Mouse (Mus musculus): ENCODE results near the gene Dctn3.

- TF ChIP-seq POLR2A (IDR thresholded peaks at IDR 0.05; ENCODE audit: insufficient read length, low read depth) (no peak), E2F4 (IDR thresholded peaks at IDR 0.05; ENCODE audit: insufficient read depth) (no peak), MAX (IDR thresholded peaks at IDR 0.05; ENCODE audit: low read depth) (no peak), MYOD1 (IDR thresholded peaks at IDR 0.05; ENCODE audit: control insufficient read depth in 1 of 3, insufficient read length in 2 of 3, low read depth in 2 of 3) (no peak), USF1 (IDR thresholded peaks at IDR 0.05; ENCODE audit: low read depth) (no peak), POLR2AphosphoS2 (IDR thresholded peaks at IDR 0.05; ENCODE audit: insufficient read length, low read depth) (no peak), SRF (IDR thresholded peaks at IDR 0.05; ENCODE audit: control insufficient read depth, insufficient read length, low read depth) (no peak), TCF12 (IDR thresholded peaks at IDR 0.05; ENCODE audit: insufficient read depth, poor library complexity, severe bottlenecking) (no peak)
Observed at GRCm38 (mm10) chr4:41682789-41683188, 40.2 kb downstream of the Dctn3 start.
